Mouse (Mus musculus): ENCODE data around the gene Sptan1. TPM values are rescaled to one million over a fixed set of nuclear protein-coding genes. Genes with fewer than 3 reads are reported as not detected.

The Sptan1 gene
- total RNA-seq, 2 experiments from 2014 or later: 63.5 to 129 TPM

GRCm38 (mm10) chr2:30078760-30079159 lies 113.4 kb downstream of the Sptan1 start:
- no peak for ATAC-seq (replicated peaks; ENCODE audit: poor library complexity, severe bottlenecking)

- ATAC-seq (replicated peaks; ENCODE audit: poor library complexity, severe bottlenecking): no peak
Measured at GRCm38 (mm10) chr2:30080181-30080800, 114.9 kb downstream of the Sptan1 start.

Other genes with a start within 250 kb of the Sptan1 start
- gene Gm13420, start 213.9 kb upstream of the Sptan1 start, total RNA-seq (2014; fragmentation: Nextera tagmentation): not detected in 2 replicates
- gene Gm13420, start 213.9 kb upstream of the Sptan1 start, total RNA-seq (2017): not detected in 2 replicates
- not detected in 2 replicates for gene Gm13547, start 206.2 kb upstream of the Sptan1 start, total RNA-seq (2014; fragmentation: Nextera tagmentation)
- not detected in 2 replicates for gene Gm13547, start 206.2 kb upstream of the Sptan1 start, total RNA-seq (2017)
- gene Coq4, start 178.1 kb upstream of the Sptan1 start, total RNA-seq (2014; fragmentation: Nextera tagmentation): 14.8 and 18.2 TPM in 2 replicates
- 7.2 and 7.4 TPM in 2 replicates for gene Coq4, start 178.1 kb upstream of the Sptan1 start, total RNA-seq (2017)
- gene Trub2, start 177.1 kb upstream of the Sptan1 start, total RNA-seq (2014; fragmentation: Nextera tagmentation): 31.4 and 39.4 TPM in 2 replicates
- 28.2 and 64.7 TPM in 2 replicates for gene Trub2, start 177.1 kb upstream of the Sptan1 start, total RNA-seq (2017)
- gene Slc27a4, start 162.9 kb upstream of the Sptan1 start, total RNA-seq (2014; fragmentation: Nextera tagmentation): 5.1 and 6.8 TPM in 2 replicates
- gene Slc27a4, start 162.9 kb upstream of the Sptan1 start, total RNA-seq (2017): 6.3 and 6.6 TPM in 2 replicates
- gene Urm1, start 145.5 kb upstream of the Sptan1 start, total RNA-seq (2014; fragmentation: Nextera tagmentation): 17.0 and 24.9 TPM in 2 replicates
- gene Urm1, start 145.5 kb upstream of the Sptan1 start, total RNA-seq (2017): 17.8 and 21.1 TPM in 2 replicates
- 15.2 and 20.0 TPM in 2 replicates for gene Cercam, start 96.4 kb upstream of the Sptan1 start, total RNA-seq (2014; fragmentation: Nextera tagmentation)
- gene Cercam, start 96.4 kb upstream of the Sptan1 start, total RNA-seq (2017): 4.5 and 6.7 TPM in 2 replicates
- 56.8 and 92.7 TPM in 2 replicates for gene Odf2, start 76.3 kb upstream of the Sptan1 start, total RNA-seq (2014; fragmentation: Nextera tagmentation)
- gene Odf2, start 76.3 kb upstream of the Sptan1 start, total RNA-seq (2017): 96.9 and 104 TPM in 2 replicates
- gene Gle1, start 30.1 kb upstream of the Sptan1 start, total RNA-seq (2014; fragmentation: Nextera tagmentation): 36.5 and 38.7 TPM in 2 replicates
- 89.0 and 139 TPM in 2 replicates for gene Gle1, start 30.1 kb upstream of the Sptan1 start, total RNA-seq (2017)
- gene Wdr34, start 83.3 kb downstream of the Sptan1 start, total RNA-seq (2014; fragmentation: Nextera tagmentation): 21.9 and 23.1 TPM in 2 replicates
- 11.5 and 14.1 TPM in 2 replicates for gene Wdr34, start 83.3 kb downstream of the Sptan1 start, total RNA-seq (2017)
- gene Set, start 91.8 kb downstream of the Sptan1 start, total RNA-seq (2014; fragmentation: Nextera tagmentation): 415 and 437 TPM in 2 replicates
- 2,035 and 2,054 TPM in 2 replicates for gene Set, start 91.8 kb downstream of the Sptan1 start, total RNA-seq (2017)
- gene Pkn3, start 112.1 kb downstream of the Sptan1 start, total RNA-seq (2014; fragmentation: Nextera tagmentation): 10.1 and 13.1 TPM in 2 replicates
- 4.6 and 14.9 TPM in 2 replicates for gene Pkn3, start 112.1 kb downstream of the Sptan1 start, total RNA-seq (2017)
- gene Zdhhc12, start 128.1 kb downstream of the Sptan1 start, total RNA-seq (2014; fragmentation: Nextera tagmentation): 21.5 and 24.1 TPM in 2 replicates
- gene Zdhhc12, start 128.1 kb downstream of the Sptan1 start, total RNA-seq (2017): 11.0 and 20.7 TPM in 2 replicates
- 18.3 and 22.7 TPM in 2 replicates for gene Zer1, start 159.0 kb downstream of the Sptan1 start, total RNA-seq (2014; fragmentation: Nextera tagmentation)
- gene Zer1, start 159.0 kb downstream of the Sptan1 start, total RNA-seq (2017): 8.5 and 10.6 TPM in 2 replicates
- 65.9 and 83.5 TPM in 2 replicates for gene Tbc1d13, start 168.2 kb downstream of the Sptan1 start, total RNA-seq (2014; fragmentation: Nextera tagmentation)
- gene Tbc1d13, start 168.2 kb downstream of the Sptan1 start, total RNA-seq (2017): 42.2 and 49.2 TPM in 2 replicates
- 5.0 and 7.9 TPM in 2 replicates for gene Endog, start 205.9 kb downstream of the Sptan1 start, total RNA-seq (2014; fragmentation: Nextera tagmentation)
- 3.2 and 8.3 TPM in 2 replicates for gene Endog, start 205.9 kb downstream of the Sptan1 start, total RNA-seq (2017)
- 40.2 and 58.2 TPM in 2 replicates for gene Spout1, start 212.9 kb downstream of the Sptan1 start, total RNA-seq (2014; fragmentation: Nextera tagmentation)
- gene Spout1, start 212.9 kb downstream of the Sptan1 start, total RNA-seq (2017): 44.3 and 49.7 TPM in 2 replicates
- 2.6 and 12.8 TPM in 2 replicates for gene Kyat1, start 240.3 kb downstream of the Sptan1 start, total RNA-seq (2014; fragmentation: Nextera tagmentation)
- gene Kyat1, start 240.3 kb downstream of the Sptan1 start, total RNA-seq (2017): 4.7 and 8.5 TPM in 2 replicates